Mouse (Mus musculus) forebrain, embryonic 11.5 days (tissue): Measurements from ENCODE around the gene Gab3. TPM values are rescaled to one million over a fixed set of nuclear protein-coding genes. Genes with fewer than 3 reads are reported as not detected.

Experiments used
- ATAC-seq: fragments of 200-750 bp; cut with Nextera tagmentation; replicated peaks from 2 replicates; pipeline ENCODE4 v1.8.0; 2017; ENCODE audit warnings: moderate TSS enrichment; ENCODE audit not compliant: low FRiP score
- DNase-seq: peaks from one replicate; pipeline ENCODE4 v3.0.0-alpha.2; 2017; ENCODE audit warnings: low spot score
- H3K27ac ChIP-seq: fragments of 300-500 bp; sonication (generic); 2 replicates; pipeline ENCODE4 v1.5.1; 2014; ENCODE audit warnings: low read depth, low read length
- H3K27me3 ChIP-seq: fragments of 300-500 bp; sonication (generic); 2 replicates; pipeline ENCODE4 v1.6.1; 2014; ENCODE audit warnings: mild to moderate bottlenecking, low read length, mixed read lengths; ENCODE audit not compliant: control insufficient read depth, insufficient read depth
- H3K36me3 ChIP-seq: fragments of 300-500 bp; sonication (generic); 2 replicates; pipeline ENCODE4 v1.6.1; 2014; ENCODE audit warnings: mild to moderate bottlenecking, low read length, moderate library complexity, mixed read lengths; ENCODE audit not compliant: control insufficient read depth, insufficient read depth
- H3K4me1 ChIP-seq: fragments of 300-500 bp; sonication (generic); replicated peaks from 2 replicates; pipeline ENCODE4 v1.6.1; 2014; ENCODE audit warnings: low read length, mixed read lengths; ENCODE audit not compliant: control insufficient read depth, insufficient read depth
- H3K4me2 ChIP-seq: fragments of 300-500 bp; sonication (generic); 2 replicates; pipeline ENCODE4 v1.6.1; 2014; ENCODE audit warnings: low read depth, mild to moderate bottlenecking, low read length, moderate library complexity, mixed read lengths; ENCODE audit not compliant: severe bottlenecking
- H3K4me3 ChIP-seq: fragments of 300-500 bp; sonication (generic); 2 replicates; pipeline ENCODE4 v1.5.1; 2014; ENCODE audit warnings: low read depth, low read length
- H3K9ac ChIP-seq: fragments of 300-500 bp; sonication (generic); 2 replicates; pipeline ENCODE4 v1.6.1; 2014; ENCODE audit warnings: low read length
- H3K9me3 ChIP-seq: fragments of 300-500 bp; sonication (generic); 2 replicates; pipeline ENCODE4 v1.6.1; 2016; ENCODE audit warnings: low read length, mixed read lengths; ENCODE audit not compliant: control insufficient read depth
- WGBS: fragments of 180-500 bp; shearing (Covaris S2); extraction: QIAGEN DNeasy Blood & Tissue Kit; methylation state at CpG from one replicate; pipeline ENCODE4 v1.1.7; 2014; 5-methylcytosine and 5-hydroxymethylcytosine counted together
- polyA plus RNA-seq: library from polyadenylated mRNA; unstranded; fragments of >200 nt; fragmentation: Nextera tagmentation; extraction: Ambion mirVana; gene quantifications from 2 replicates; pipeline ENCODE4 v1.2.1, GENCODE M21; 2014

Gab3 gene
- polyA plus RNA-seq, 1 experiment from 2014 or later: 1.2 TPM

DNA sequence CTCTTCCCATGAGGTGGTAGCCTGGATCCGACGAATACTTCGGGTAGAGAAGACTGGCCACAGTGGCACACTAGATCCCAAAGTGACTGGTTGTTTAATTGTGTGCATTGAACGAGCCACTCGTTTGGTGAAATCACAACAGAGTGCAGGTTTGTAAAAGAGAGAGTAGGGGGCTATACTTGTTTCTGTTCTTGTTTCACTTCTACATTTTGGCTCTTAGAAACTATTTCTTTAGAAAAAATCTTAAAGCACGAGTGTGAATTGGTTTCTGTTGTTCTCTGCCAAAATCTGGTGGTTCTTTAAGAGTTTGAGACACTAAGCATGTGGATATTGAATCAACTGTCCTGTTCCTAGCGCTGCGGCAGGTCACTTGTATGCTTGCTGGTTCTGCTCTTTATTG is 13.5 kb upstream of the Gab3 start:
- 89% methylated on average over 8 of the region's 8 CpGs for WGBS
- no peak overlapping the region for H3K4me2 ChIP-seq
- H3K27ac ChIP-seq: no peak overlapping the region
- no peaks in the 10 kb centered on the region for H3K4me1 ChIP-seq
- DNase-seq: no peak
- no peak for ATAC-seq
- H3K4me3 ChIP-seq: no peak overlapping the region
- no peak overlapping the region for H3K9ac ChIP-seq
- H3K36me3 ChIP-seq: no peaks in the 10 kb centered on the region
- H3K9me3 ChIP-seq: no peaks in the 10 kb centered on the region
- H3K27me3 ChIP-seq: no peaks in the 10 kb centered on the region

DNA sequence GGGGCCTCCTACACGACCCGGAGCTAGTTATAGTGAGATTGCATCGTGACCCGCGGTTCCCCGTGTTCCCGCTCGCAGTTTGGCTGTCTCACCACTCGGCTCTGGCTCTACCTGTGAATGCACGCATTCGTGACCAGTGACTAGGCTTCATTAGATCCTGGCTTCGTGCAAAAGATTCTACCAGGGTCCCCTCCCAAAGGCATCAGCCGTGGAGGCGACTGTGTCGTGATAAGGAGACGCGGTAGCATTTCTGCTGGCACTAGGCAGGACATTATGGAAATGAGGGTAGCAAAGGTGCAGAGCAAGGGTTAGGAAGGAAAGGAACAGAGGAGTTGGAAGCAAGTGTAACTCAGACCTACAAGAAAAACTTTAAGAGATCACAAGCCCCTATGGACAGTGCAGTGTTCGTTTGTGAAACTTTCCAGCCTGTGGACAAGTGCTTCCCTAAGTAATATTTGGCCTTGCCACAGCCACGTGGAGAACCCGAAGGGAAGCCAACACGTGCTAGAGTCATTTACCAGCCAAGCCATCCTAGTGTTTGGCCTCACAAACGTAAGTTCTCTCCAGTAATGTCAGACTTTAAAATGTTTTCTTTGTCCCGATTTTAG is 11.0 kb upstream of the Gab3 start:
- WGBS: 20% methylated on average over 23 of the region's 23 CpGs
- no peaks in the 10 kb centered on the region for H3K9me3 ChIP-seq
- no peaks in the 10 kb centered on the region for H3K4me1 ChIP-seq
- no peaks in the 10 kb centered on the region for H3K36me3 ChIP-seq
- peak overlapping the region; percentile 52 for H3K4me2 ChIP-seq
- no peak overlapping the region for H3K27ac ChIP-seq
- ATAC-seq (peak; percentile 35; the same call in 1 of the 2 replicates), DNase-seq (no peak)
- H3K4me3 ChIP-seq: peak overlapping the region; percentile 54
- H3K27me3 ChIP-seq: no peaks in the 10 kb centered on the region
- peak overlapping the region; percentile 68 for H3K9ac ChIP-seq

DNA sequence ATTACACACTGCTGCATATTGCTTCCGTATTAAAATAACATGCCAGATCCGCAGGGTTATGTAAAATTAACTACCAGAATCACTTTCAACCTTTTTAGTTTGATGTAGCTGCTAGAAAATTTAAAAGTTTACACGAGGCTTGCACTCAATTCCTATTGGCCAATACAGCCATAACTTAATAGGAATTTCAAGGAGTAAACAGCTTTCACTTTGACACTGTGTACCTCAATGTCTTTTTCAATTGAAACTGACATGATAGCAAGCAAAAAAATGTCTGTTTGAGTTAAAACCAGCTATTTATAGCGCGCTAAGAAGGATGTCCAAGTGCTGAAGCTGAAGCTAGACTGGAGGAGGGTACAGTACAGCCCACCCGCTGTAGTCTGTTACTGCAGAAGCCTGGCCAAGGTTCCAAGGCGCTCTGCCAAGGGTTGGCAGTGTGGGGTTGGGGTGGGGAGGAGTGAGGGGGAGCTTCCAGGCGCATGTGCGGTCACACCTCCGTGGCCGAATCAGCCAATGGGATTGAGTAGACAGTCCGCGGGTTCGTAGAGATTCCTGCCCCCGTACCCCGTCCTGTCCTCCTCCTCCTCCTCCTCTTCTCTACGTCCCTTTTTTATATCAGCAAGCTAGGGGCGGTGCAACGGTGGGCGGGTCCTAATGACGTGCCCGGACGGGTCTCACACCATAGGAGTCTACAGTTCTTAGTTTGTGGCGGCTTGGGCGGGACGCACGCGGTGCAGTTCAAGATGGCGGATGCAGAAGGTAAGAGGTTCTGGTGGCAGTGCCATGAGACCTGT is 10.3 kb upstream of the Gab3 start, which contains the start of gene Dkc1:
TSS of gene Dkc1 (plus strand) at position 486 of the 794 bp plus-strand sequence.
- Histone ChIP-seq H3K9ac (peak within 1 kb of the TSS; percentile 68), H3K9me3 (no peaks in the 10 kb centered on the region), H3K4me2 (peak within 1 kb of the TSS; percentile 52), H3K27me3 (no peaks in the 10 kb centered on the region), H3K4me3 (peak within 1 kb of the TSS; percentile 54), H3K27ac (no peak within 1 kb of the TSS), H3K36me3 (no peaks in the 10 kb centered on the region), H3K4me1 (no peaks in the 10 kb centered on the region)
- ATAC-seq (peak; percentile 99), DNase-seq (peak; percentile 91)
- WGBS: 22% methylated on average over 28 of the region's 29 CpGs

DNA sequence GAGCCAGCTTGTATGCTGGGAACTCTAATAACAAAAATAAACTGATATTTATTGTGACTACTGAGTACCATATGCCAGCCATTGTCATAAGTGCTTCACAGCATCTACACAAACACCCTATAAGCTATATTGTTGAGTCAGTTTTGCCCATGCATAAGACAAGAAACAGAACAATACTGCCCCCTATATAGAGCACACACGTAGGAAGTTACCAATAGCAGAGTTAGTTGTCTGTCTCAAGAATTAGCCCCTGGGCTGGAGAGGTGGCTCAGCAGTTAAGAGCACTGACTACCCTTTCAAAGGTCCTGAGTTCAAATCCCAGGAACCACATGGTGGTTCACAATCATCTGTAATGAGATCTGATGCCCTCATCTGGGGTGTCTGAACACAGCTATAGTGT is 396 bp upstream of the Gab3 start:
- Histone ChIP-seq H3K27ac (no peak overlapping the region), H3K36me3 (no peaks in the 10 kb centered on the region), H3K9ac (no peak overlapping the region), H3K27me3 (no peaks in the 10 kb centered on the region), H3K4me1 (no peaks in the 10 kb centered on the region), H3K9me3 (no peaks in the 10 kb centered on the region), H3K4me2 (no peak overlapping the region), H3K4me3 (no peak overlapping the region)
- WGBS: 32% methylated on average over 1 of the region's 1 CpGs
- ATAC-seq (no peak), DNase-seq (no peak)

DNA sequence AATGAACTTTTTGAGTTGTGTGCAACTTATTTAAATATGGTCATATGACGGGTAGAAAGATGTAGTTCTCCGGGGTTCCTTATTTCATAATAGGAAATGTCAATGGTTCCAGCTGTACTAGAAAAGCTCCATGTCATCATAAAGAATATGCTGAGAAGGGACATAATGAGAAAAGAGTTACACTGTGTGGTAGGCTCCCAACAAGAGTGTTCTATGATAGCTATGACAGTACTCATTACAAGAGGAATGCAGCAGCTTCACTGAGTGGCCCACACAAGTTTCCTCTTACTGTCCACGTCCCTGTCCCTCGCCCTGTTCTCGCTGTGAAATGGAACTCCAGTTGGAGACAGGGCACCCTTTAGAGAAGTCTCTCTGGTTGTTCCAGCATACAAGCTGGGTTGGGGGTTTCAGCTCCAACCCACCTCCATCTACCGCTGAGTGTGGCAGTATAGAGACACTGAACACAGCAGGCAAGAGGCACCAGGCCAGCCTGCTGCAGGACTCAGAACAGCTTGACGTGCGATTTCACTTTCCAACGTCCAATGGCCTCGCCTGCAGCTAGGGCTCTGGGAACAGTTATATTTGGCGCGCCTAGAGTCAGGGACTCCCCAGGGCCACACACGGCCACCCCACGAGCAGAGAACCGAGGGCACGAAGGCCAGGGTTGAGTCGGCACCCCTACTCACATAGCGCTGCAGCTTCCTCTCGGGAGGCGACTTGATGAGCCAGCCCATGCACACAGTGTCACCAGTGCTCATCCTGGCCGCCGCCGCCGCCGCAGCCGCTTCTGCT is 1.1 kb downstream of the Gab3 start:
- Histone ChIP-seq H3K4me1 (no peaks in the 10 kb centered on the region), H3K36me3 (no peaks in the 10 kb centered on the region), H3K4me2 (peak overlapping the region; percentile 51), H3K27ac (no peak overlapping the region), H3K27me3 (no peaks in the 10 kb centered on the region), H3K4me3 (peak overlapping the region; percentile 37), H3K9ac (peak overlapping the region; percentile 36; the same call in 1 of the 2 replicates), H3K9me3 (no peaks in the 10 kb centered on the region)
- DNase-seq (peak; percentile 57), ATAC-seq (peak; percentile 60; the same call in 1 of the 2 replicates)
- 30% methylated on average over 23 of the region's 26 CpGs for WGBS

- no peak overlapping the region for H3K27ac ChIP-seq
- ATAC-seq: no peak
- H3K4me2 ChIP-seq: no peak overlapping the region
- no peak overlapping the region for H3K9ac ChIP-seq
- DNase-seq: no peak
- no peaks in the 10 kb centered on the region for H3K9me3 ChIP-seq
- no peaks in the 10 kb centered on the region for H3K4me1 ChIP-seq
- no peak overlapping the region for H3K4me3 ChIP-seq
- H3K36me3 ChIP-seq: no peaks in the 10 kb centered on the region
- 56% methylated on average over 2 of the region's 2 CpGs for WGBS
- no peaks in the 10 kb centered on the region for H3K27me3 ChIP-seq
These were observed 2.9 kb downstream of the Gab3 start for GRCm38 (mm10) chrX:75082351-75082750.

GRCm38 (mm10) chrX:75056120-75056775 is 29.0 kb downstream of the Gab3 start:
- Histone ChIP-seq H3K9me3 (no peaks in the 10 kb centered on the region), H3K27me3 (no peaks in the 10 kb centered on the region), H3K36me3 (no peaks in the 10 kb centered on the region), H3K9ac (no peak overlapping the region), H3K4me2 (no peak overlapping the region), H3K4me3 (no peak overlapping the region), H3K4me1 (no peaks in the 10 kb centered on the region), H3K27ac (no peak overlapping the region)
- no peak for DNase-seq
- WGBS: 93% methylated on average over 2 of the region's 2 CpGs
- ATAC-seq: no peak

GRCm38 (mm10) chrX:75046921-75047635 is 38.2 kb downstream of the Gab3 start:
- no peaks in the 10 kb centered on the region for H3K4me1 ChIP-seq
- H3K9me3 ChIP-seq: no peaks in the 10 kb centered on the region
- H3K4me2 ChIP-seq: no peak overlapping the region
- H3K27me3 ChIP-seq: no peaks in the 10 kb centered on the region
- H3K9ac ChIP-seq: no peak overlapping the region
- no peaks in the 10 kb centered on the region for H3K36me3 ChIP-seq
- no peak overlapping the region for H3K27ac ChIP-seq
- DNase-seq (no peak), ATAC-seq (no peak)
- H3K4me3 ChIP-seq: no peak overlapping the region
- 85% methylated on average over 3 of the region's 3 CpGs for WGBS
